In genomic region chr9:86627745-86628496, GRCm38 (mm10) we compare ENCODE assay signal across 14 mouse cellular contexts. TPM values are rescaled to one million over a fixed set of nuclear protein-coding genes. Genes with fewer than 3 reads are reported as not detected.
DNase-seq lines count a peak whose midpoint lies in the region; ATAC-seq and TF ChIP-seq lines count a peak whose summit lies in the region.
"Had no signal": no experiment of that assay in that cellular context is flagged by ENCODE, and none has a peak within 500 bp of the region (broad histone marks: within the 10 kb centered on the region; RNA-seq: fewer than 3 reads in every experiment).

No protein-coding gene starts in this region.

- H3K4me3 ChIP-seq in midbrain, embryonic 11.5 days (ENCODE audit: low read depth, low read length) = no peak overlapping the region
- H3K4me3 ChIP-seq in midbrain, embryonic 15.5 days = no peak overlapping the region
- no peak overlapping the region for H3K4me3 ChIP-seq in left cerebral cortex, adult 2 months
- H3K4me3 ChIP-seq: heart, embryonic 12.5 days; hindbrain, embryonic 15.5 days; limb, embryonic 13.5 days had no signal

- ATAC-seq in cerebellum, adult (ENCODE audit: insufficient number of reproducible peaks, low FRiP score, low TSS enrichment) = no peak
- ATAC-seq in midbrain, embryonic 11.5 days (ENCODE audit: low FRiP score) = no peak
- ATAC-seq in midbrain, embryonic 15.5 days (replicated peaks) = no peak
- ATAC-seq: forebrain, embryonic 16.5 days had no signal

- H3K9me3 ChIP-seq in midbrain, embryonic 11.5 days (ENCODE audit: control insufficient read depth, low read length) = no peaks in the 10 kb centered on the region
- no peaks in the 10 kb centered on the region for H3K9me3 ChIP-seq in midbrain, embryonic 15.5 days
- H3K9me3 ChIP-seq: G1E; heart, embryonic 12.5 days; hindbrain, embryonic 15.5 days; limb, embryonic 13.5 days had no signal

- no peaks in the 10 kb centered on the region for H3K4me1 ChIP-seq in midbrain, embryonic 11.5 days (ENCODE audit: control insufficient read depth, insufficient read depth, low read length)
- no peaks in the 10 kb centered on the region for H3K4me1 ChIP-seq in midbrain, embryonic 15.5 days
- H3K4me1 ChIP-seq: hindbrain, embryonic 15.5 days had no signal

- no peak overlapping the region for H3K27ac ChIP-seq in midbrain, embryonic 11.5 days (ENCODE audit: low read depth, low read length)
- H3K27ac ChIP-seq in midbrain, embryonic 15.5 days = no peak overlapping the region
- H3K27ac ChIP-seq in left cerebral cortex, adult 2 months = peak overlapping the region; percentile 86
- H3K27ac ChIP-seq: hindbrain, embryonic 15.5 days; kidney, postnatal 0 days; limb, embryonic 13.5 days had no signal

- peak; percentile 5 to 6 for DNase-seq in cerebellum, postnatal 36 days
- peak; percentile 14 for DNase-seq in midbrain, embryonic 11.5 days (ENCODE audit: low spot score, missing footprints)
- DNase-seq in left cerebral cortex, adult 2 months (ENCODE audit: extremely low spot score in 1 of 2, low spot score in 2 of 2) = peak in 1 of 2 experiments; percentile 50
- DNase-seq in telencephalon, adult 2 months (ENCODE audit: low read depth, low spot score) = peak; percentile 81
- DNase-seq in spleen, adult 18-20 months = no peak
- no peak for DNase-seq in kidney, adult 8-10 months

- TF ChIP-seq CTCF in left cerebral cortex, adult 2 months (IDR thresholded peaks at IDR 0.05) = no peak

- H3K27me3 ChIP-seq in midbrain, embryonic 11.5 days (ENCODE audit: control insufficient read depth, insufficient read depth, low read length) = no peaks in the 10 kb centered on the region
- H3K27me3 ChIP-seq in midbrain, embryonic 15.5 days (replicated peaks) = no peaks in the 10 kb centered on the region
- H3K27me3 ChIP-seq: heart, embryonic 12.5 days; hindbrain, embryonic 15.5 days; limb, embryonic 13.5 days had no signal

- no peaks in the 10 kb centered on the region for H3K36me3 ChIP-seq in midbrain, embryonic 11.5 days (ENCODE audit: control insufficient read depth, insufficient read depth, low read length)
- no peaks in the 10 kb centered on the region for H3K36me3 ChIP-seq in midbrain, embryonic 15.5 days (replicated peaks)
- H3K36me3 ChIP-seq: G1E; hindbrain, embryonic 15.5 days; limb, embryonic 13.5 days had no signal

- no peak overlapping the region for H3K9ac ChIP-seq in midbrain, embryonic 11.5 days (ENCODE audit: low read length)
- H3K9ac ChIP-seq in midbrain, embryonic 15.5 days = no peak overlapping the region
- H3K9ac ChIP-seq: heart, embryonic 12.5 days; hindbrain, embryonic 15.5 days; limb, embryonic 13.5 days had no signal

- 90% methylated on average over 10 of the region's 10 CpGs for WGBS in midbrain, embryonic 11.5 days
- 80% methylated on average over 10 of the region's 10 CpGs for WGBS in midbrain, embryonic 15.5 days

- intact Hi-C loops in left cerebral cortex, adult 2 months (cut with DNase I) = loop anchor here (1.0 kb wide), 1 partner anchor 67 kb away; the partner anchor contains the start of gene Me1

- no peak overlapping the region for H3K4me2 ChIP-seq in midbrain, embryonic 11.5 days
- H3K4me2 ChIP-seq in midbrain, embryonic 15.5 days = no peak overlapping the region
- H3K4me2 ChIP-seq: heart, embryonic 12.5 days; hindbrain, embryonic 15.5 days; limb, embryonic 13.5 days had no signal

RNA-seq across cellular contexts. Expression of gene Rwdd2a, which starts 56.1 kb away (rescaled TPM):
- 5.1 and 5.2 TPM in 2 replicates for polyA plus RNA-seq in midbrain, embryonic 11.5 days (2014; fragmentation: Nextera tagmentation; extraction: Ambion mirVana)
- polyA plus RNA-seq in midbrain, embryonic 15.5 days (2015; fragmentation: Nextera tagmentation; extraction: Ambion mirVana) = 16.8 and 17.6 TPM in 2 replicates
- 10 to 100 TPM; 24.0 to 25.5 TPM for total RNA-seq in left cerebral cortex, adult 2 months (2021)

RNA-seq across cellular contexts. Expression of gene Pgm3, which starts 56.3 kb away (rescaled TPM):
- 34.8 and 38.1 TPM in 2 replicates for polyA plus RNA-seq in midbrain, embryonic 11.5 days (2014; fragmentation: Nextera tagmentation; extraction: Ambion mirVana)
- 32.5 and 36.1 TPM in 2 replicates for polyA plus RNA-seq in midbrain, embryonic 15.5 days (2015; fragmentation: Nextera tagmentation; extraction: Ambion mirVana)
- 10 to 100 TPM; 16.5 to 17.7 TPM for total RNA-seq in left cerebral cortex, adult 2 months (2021)

Comparison
In these comparisons a context has a peak if more than half of its experiments do, and no peak if none do; other contexts are left out.
1. DNase-seq: peak in cerebellum, postnatal 36 days (2 of 2), midbrain, embryonic 11.5 days (single experiment) and telencephalon, adult 2 months (single experiment); none in spleen, adult 18-20 months (0 of 2) and kidney, adult 8-10 months (0 of 2).